ENCODE assay signal across 17 mouse cellular contexts in genomic region chr6:82804984-82805383, GRCm38 (mm10).
"Had no signal": no experiment of that assay in that cellular context is flagged by ENCODE, and none has a peak within 500 bp of the region (broad histone marks: within the 10 kb centered on the region; RNA-seq: fewer than 3 reads in every experiment).

No protein-coding gene starts in this region.

- H3K36me3 ChIP-seq: limb, embryonic 12.5 days; midbrain, embryonic 13.5 days; neural tube, embryonic 12.5 days had no signal

- H3K4me3 ChIP-seq: limb, embryonic 12.5 days; midbrain, embryonic 13.5 days; myocyte; neural tube, embryonic 12.5 days had no signal

- ATAC-seq: intestine, postnatal 0 days; lung, postnatal 0 days; midbrain, embryonic 13.5 days had no signal

- DNase-seq: kidney, adult 9 months; kidney, postnatal 10 days; kidney, postnatal 4 days; liver; lung, adult 2 months; lung, postnatal 36 days; right cerebral cortex, postnatal 4 days; spleen, adult 18-20 months; thymus, adult 2 months; thymus, postnatal 36 days had no signal

- H3K9me3 ChIP-seq: limb, embryonic 12.5 days; midbrain, embryonic 13.5 days; neural tube, embryonic 12.5 days had no signal

- H3K9ac ChIP-seq: limb, embryonic 12.5 days; liver, embryonic 14.5 days; midbrain, embryonic 13.5 days; neural tube, embryonic 12.5 days had no signal

- H3K27ac ChIP-seq: limb, embryonic 12.5 days; liver, embryonic 14.5 days; midbrain, embryonic 13.5 days; neural tube, embryonic 12.5 days had no signal

- H3K27me3 ChIP-seq: limb, embryonic 12.5 days; midbrain, embryonic 13.5 days; neural tube, embryonic 12.5 days had no signal

- H3K4me1 ChIP-seq: midbrain, embryonic 13.5 days; neural tube, embryonic 12.5 days had no signal

- H3K4me2 ChIP-seq: limb, embryonic 12.5 days; midbrain, embryonic 13.5 days; neural tube, embryonic 12.5 days had no signal
